Mouse (Mus musculus): Measurements from ENCODE around the gene Kcng4.

DNA sequence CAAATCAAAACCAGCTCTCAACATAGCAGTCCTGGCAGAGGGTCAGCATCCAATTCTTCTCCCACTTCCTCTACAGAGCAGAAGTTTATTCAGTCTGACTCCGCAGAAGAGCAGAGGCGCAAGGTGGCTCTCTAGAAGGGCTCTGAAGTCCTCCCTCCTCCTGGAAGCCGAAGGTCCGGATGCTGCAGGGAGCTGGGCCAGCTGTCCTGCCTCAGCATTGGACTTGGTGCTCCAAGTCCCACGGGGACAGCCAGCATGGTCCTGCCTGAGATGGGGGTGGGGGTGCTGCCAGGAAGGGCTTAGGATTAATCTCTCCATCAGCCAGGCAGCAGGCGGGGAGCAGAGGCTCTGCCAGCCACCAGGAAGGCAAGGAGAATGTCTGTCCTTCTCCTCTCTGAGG, at the start of gene Kcng4:
- TF ChIP-seq POLR2A (IDR thresholded peaks at IDR 0.05; ENCODE audit: borderline replicate concordance, extremely low read depth, insufficient read depth, insufficient read length, poor library complexity, severe bottlenecking): no peak
- TF ChIP-seq CTCF (IDR thresholded peaks at IDR 0.05; ENCODE audit: borderline replicate concordance, extremely low read depth, insufficient read depth, insufficient read length): no peak

All from brain, embryonic 14.5 days (tissue).